Mouse (Mus musculus): Measurements from ENCODE around the gene Ksr1.

DNA sequence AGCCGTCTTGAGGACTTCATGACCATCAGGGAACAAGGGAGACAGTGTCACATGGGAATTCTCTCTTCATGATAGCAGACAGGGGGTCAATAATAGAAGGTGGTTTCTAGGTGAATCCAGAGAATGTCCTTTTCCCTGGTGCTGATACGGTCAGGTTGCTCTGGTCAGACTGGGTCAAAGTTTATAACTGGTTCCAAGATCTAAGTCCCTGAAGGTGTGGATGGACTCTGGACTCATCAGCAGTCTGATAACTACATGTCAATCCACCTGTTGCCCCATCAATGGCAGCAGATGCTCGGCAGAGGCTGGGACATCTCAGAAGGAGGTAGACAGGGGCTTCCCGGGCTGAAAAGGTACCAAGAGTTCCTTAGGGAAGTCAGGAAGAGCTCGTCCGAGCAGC is 37.2 kb upstream of the Ksr1 start:
- TF ChIP-seq CTCF (IDR thresholded peaks at IDR 0.05; ENCODE audit: low read depth, low read length): no peak
- TF ChIP-seq POLR2A (IDR thresholded peaks at IDR 0.05; ENCODE audit: extremely low read depth, insufficient read depth, low read length): no peak

Data from liver, adult 2 months (tissue).